Mouse (Mus musculus): ENCODE data around the gene Fes.

GRCm38 (mm10) chr7:80350808-80351207 lies 36.9 kb downstream of the Fes start:
- TF ChIP-seq GATA1 (IDR thresholded peaks at IDR 0.05; ENCODE audit: borderline replicate concordance, low read length): no peak
- TF ChIP-seq FLI1 (IDR thresholded peaks at IDR 0.05; ENCODE audit: low read length): no peak

All from megakaryocyte, embryonic 14.5 days (primary cell).